Mouse (Mus musculus): ENCODE data around the gene Olfr492. TPM values are rescaled to one million over a fixed set of nuclear protein-coding genes. Genes with fewer than 3 reads are reported as not detected.

Gene Olfr492
- polyA plus RNA-seq (2015; fragmentation: Nextera tagmentation; extraction: Ambion mirVana): not detected in 2 replicates

GRCm38 (mm10) chr7:108323574-108323973 is at the start of gene Olfr492:
Olfr492 (minus strand) TSS chr7:108323674.
- H3K27ac ChIP-seq: no peak within 1 kb of the TSS
- H3K4me3 ChIP-seq (replicated peaks): no peak within 1 kb of the TSS
- no peaks in the 10 kb centered on the region for H3K9me3 ChIP-seq
- ATAC-seq: no peak
- no peaks in the 10 kb centered on the region for H3K36me3 ChIP-seq
- H3K4me2 ChIP-seq (replicated peaks): no peak within 1 kb of the TSS
- 91% methylated on average over 2 of the region's 2 CpGs for WGBS
- H3K4me1 ChIP-seq (replicated peaks): no peaks in the 10 kb centered on the region
- H3K9ac ChIP-seq (replicated peaks): no peak within 1 kb of the TSS
- H3K27me3 ChIP-seq: no peaks in the 10 kb centered on the region

- Histone ChIP-seq H3K36me3 (no peaks in the 10 kb centered on the region), H3K4me1 (replicated peaks) (no peaks in the 10 kb centered on the region), H3K9ac (replicated peaks) (no peak within 1 kb of the TSS), H3K9me3 (no peaks in the 10 kb centered on the region), H3K4me3 (replicated peaks) (no peak within 1 kb of the TSS), H3K27ac (no peak within 1 kb of the TSS), H3K4me2 (replicated peaks) (no peak within 1 kb of the TSS), H3K27me3 (no peaks in the 10 kb centered on the region)
- ATAC-seq: no peak
- 91% methylated on average over 3 of the region's 3 CpGs for WGBS
Measured at GRCm38 (mm10) chr7:108365035-108365434, 41.6 kb upstream of the Olfr492 start, which contains the start of gene Olfr494. Olfr494 (plus strand) TSS chr7:108365335.

GRCm38 (mm10) chr7:108346879-108347278 is 23.4 kb upstream of the Olfr492 start, which contains the start of gene Olfr493:
Olfr493 (minus strand) TSS chr7:108346979.
- H3K4me2 ChIP-seq (replicated peaks): no peak within 1 kb of the TSS
- H3K27me3 ChIP-seq: no peaks in the 10 kb centered on the region
- no peak within 1 kb of the TSS for H3K4me3 ChIP-seq (replicated peaks)
- no peak within 1 kb of the TSS for H3K27ac ChIP-seq
- ATAC-seq: no peak
- no peak within 1 kb of the TSS for H3K9ac ChIP-seq (replicated peaks)
- H3K9me3 ChIP-seq: no peaks in the 10 kb centered on the region
- no peaks in the 10 kb centered on the region for H3K36me3 ChIP-seq
- WGBS: 63% methylated on average over 1 of the region's 1 CpGs
- H3K4me1 ChIP-seq (replicated peaks): no peaks in the 10 kb centered on the region

- 57% methylated on average over 1 of the region's 1 CpGs for WGBS
- Histone ChIP-seq H3K9me3 (no peaks in the 10 kb centered on the region), H3K4me3 (replicated peaks) (no peak within 1 kb of the TSS), H3K36me3 (no peaks in the 10 kb centered on the region), H3K27me3 (no peaks in the 10 kb centered on the region), H3K9ac (replicated peaks) (no peak within 1 kb of the TSS), H3K4me2 (replicated peaks) (no peak within 1 kb of the TSS), H3K27ac (no peak within 1 kb of the TSS), H3K4me1 (replicated peaks) (no peaks in the 10 kb centered on the region)
- no peak for ATAC-seq
Measured at GRCm38 (mm10) chr7:108313151-108313550, 10.3 kb downstream of the Olfr492 start, which contains the start of gene Olfr491. Olfr491 (plus strand) TSS chr7:108313451.

GRCm38 (mm10) chr7:108288834-108289233 is 34.6 kb downstream of the Olfr492 start, which contains the start of gene Olfr490:
Olfr490 (minus strand) TSS chr7:108288934.
- ATAC-seq: no peak
- Histone ChIP-seq H3K27ac (no peak within 1 kb of the TSS), H3K4me1 (replicated peaks) (no peaks in the 10 kb centered on the region)

More at GRCm38 (mm10) chr7:108288834-108289233, 34.6 kb downstream of the Olfr492 start, which contains the start of gene Olfr490:
- Histone ChIP-seq H3K36me3 (no peaks in the 10 kb centered on the region), H3K4me2 (replicated peaks) (no peak within 1 kb of the TSS), H3K9me3 (no peaks in the 10 kb centered on the region), H3K4me3 (replicated peaks) (no peak within 1 kb of the TSS), H3K9ac (replicated peaks) (no peak within 1 kb of the TSS), H3K27me3 (no peaks in the 10 kb centered on the region)

Other genes starting within 250 kb of the Olfr492 start
- not detected in 2 replicates for gene Olfr481, start 243.8 kb downstream of the Olfr492 start, polyA plus RNA-seq (2015; fragmentation: Nextera tagmentation; extraction: Ambion mirVana)
- 0.08 TPM in 1 of 2 replicates, not detected in the other for gene Olfr482, start 226.1 kb downstream of the Olfr492 start, polyA plus RNA-seq (2015; fragmentation: Nextera tagmentation; extraction: Ambion mirVana)
- gene Olfr483, start 222.8 kb downstream of the Olfr492 start, polyA plus RNA-seq (2015; fragmentation: Nextera tagmentation; extraction: Ambion mirVana): not detected in 2 replicates
- gene Olfr484, start 196.2 kb downstream of the Olfr492 start, polyA plus RNA-seq (2015; fragmentation: Nextera tagmentation; extraction: Ambion mirVana): not detected in 2 replicates
- gene Olfr485, start 163.8 kb downstream of the Olfr492 start, polyA plus RNA-seq (2015; fragmentation: Nextera tagmentation; extraction: Ambion mirVana): not detected in 2 replicates
- not detected in 2 replicates for gene Olfr486, start 150.9 kb downstream of the Olfr492 start, polyA plus RNA-seq (2015; fragmentation: Nextera tagmentation; extraction: Ambion mirVana)
- not detected in 2 replicates for gene Olfr487, start 109.0 kb downstream of the Olfr492 start, polyA plus RNA-seq (2015; fragmentation: Nextera tagmentation; extraction: Ambion mirVana)
- not detected in 2 replicates for gene Olfr488, start 65.3 kb downstream of the Olfr492 start, polyA plus RNA-seq (2015; fragmentation: Nextera tagmentation; extraction: Ambion mirVana)
- gene Olfr490, start 34.7 kb downstream of the Olfr492 start, polyA plus RNA-seq (2015; fragmentation: Nextera tagmentation; extraction: Ambion mirVana): not detected in 2 replicates
- gene Olfr491, start 10.2 kb downstream of the Olfr492 start, polyA plus RNA-seq (2015; fragmentation: Nextera tagmentation; extraction: Ambion mirVana): not detected in 2 replicates
- not detected in 2 replicates for gene Olfr493, start 23.3 kb upstream of the Olfr492 start, polyA plus RNA-seq (2015; fragmentation: Nextera tagmentation; extraction: Ambion mirVana)
- not detected in 2 replicates for gene Olfr494, start 41.7 kb upstream of the Olfr492 start, polyA plus RNA-seq (2015; fragmentation: Nextera tagmentation; extraction: Ambion mirVana)
- not detected in 2 replicates for gene Olfr495, start 69.5 kb upstream of the Olfr492 start, polyA plus RNA-seq (2015; fragmentation: Nextera tagmentation; extraction: Ambion mirVana)
- not detected in 2 replicates for gene Olfr497, start 96.7 kb upstream of the Olfr492 start, polyA plus RNA-seq (2015; fragmentation: Nextera tagmentation; extraction: Ambion mirVana)
- not detected in 2 replicates for gene Olfr498, start 141.7 kb upstream of the Olfr492 start, polyA plus RNA-seq (2015; fragmentation: Nextera tagmentation; extraction: Ambion mirVana)
- not detected in 2 replicates for gene Olfr502, start 201.4 kb upstream of the Olfr492 start, polyA plus RNA-seq (2015; fragmentation: Nextera tagmentation; extraction: Ambion mirVana)
- not detected in 2 replicates for gene Olfr503, start 220.9 kb upstream of the Olfr492 start, polyA plus RNA-seq (2015; fragmentation: Nextera tagmentation; extraction: Ambion mirVana)
- not detected in 2 replicates for gene Olfr504, start 242.1 kb upstream of the Olfr492 start, polyA plus RNA-seq (2015; fragmentation: Nextera tagmentation; extraction: Ambion mirVana)